Mouse (Mus musculus): Measurements from ENCODE around the gene Cenpp.

GRCm38 (mm10) chr13:49505776-49506175 is 146.8 kb downstream of the Cenpp start:
- TF ChIP-seq POLR2A (IDR thresholded peaks at IDR 0.05; ENCODE audit: insufficient read depth, low read depth, low read length) (no peak), CTCF (IDR thresholded peaks at IDR 0.05) (no peak), EP300 (IDR thresholded peaks at IDR 0.05; ENCODE audit: insufficient read depth, low read depth, low read length) (no peak)

All from heart, adult 2 months (tissue).